Mouse (Mus musculus): ENCODE results near the gene Rassf6. TPM values are rescaled to one million over a fixed set of nuclear protein-coding genes. Genes with fewer than 3 reads are reported as not detected.

Rassf6 gene
- polyA plus RNA-seq (2015; fragmentation: Nextera tagmentation; extraction: Ambion mirVana) = 3.8 and 4.2 TPM in 2 replicates

DNA sequence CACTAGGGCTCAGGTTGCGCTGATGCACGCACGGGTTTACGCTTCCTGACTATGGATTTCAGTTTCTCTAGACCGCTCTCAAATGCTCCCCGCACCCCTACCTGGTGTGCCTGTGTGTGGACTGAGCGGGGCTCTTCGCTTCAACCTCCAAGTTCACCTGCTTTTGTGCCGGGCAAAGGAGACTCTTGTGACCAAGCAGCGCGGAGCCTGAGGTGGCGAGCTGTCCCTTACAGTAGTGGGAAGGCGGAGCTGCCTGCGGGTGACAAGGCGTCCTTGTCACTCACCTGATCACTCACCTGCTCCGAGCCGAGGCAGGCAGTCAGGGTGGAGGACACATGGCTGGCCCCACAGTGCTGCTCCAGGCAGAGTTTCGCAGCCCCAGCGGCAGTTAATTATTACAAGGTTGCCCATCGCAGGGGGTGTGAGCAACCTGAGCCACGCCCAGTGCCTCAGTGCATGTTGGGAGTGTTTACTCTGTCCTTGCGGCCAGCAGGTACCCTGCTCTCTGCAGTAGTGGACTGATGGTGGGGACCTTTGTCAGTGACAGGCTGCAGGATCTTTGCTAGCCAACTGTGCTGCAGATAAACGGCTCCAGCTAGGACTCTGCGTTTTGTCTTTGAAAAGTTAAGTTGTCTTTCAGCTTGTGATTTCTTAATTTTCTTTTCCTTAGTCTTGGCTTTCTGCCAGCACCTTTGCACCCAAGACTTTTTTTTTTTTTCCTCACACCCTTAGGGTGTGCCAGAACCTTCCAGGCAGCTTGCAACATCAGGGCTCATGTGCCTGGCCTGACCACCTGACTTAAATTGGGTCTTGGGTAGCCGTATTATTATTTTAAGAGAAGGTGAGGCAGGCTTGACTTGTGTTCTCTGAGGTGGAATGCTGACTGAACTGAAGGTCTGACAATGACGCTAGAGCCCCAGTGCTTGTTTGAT, at the start of gene Rassf6:
Gene Rassf6, minus strand, starts transcription at position 372 of the 932 bp plus-strand sequence.
- 7% methylated on average over 26 of the region's 26 CpGs for WGBS
- ATAC-seq (ENCODE audit: borderline replicate concordance, extremely low read depth, low FRiP score, low TSS enrichment) = peak; percentile 91
- no peaks in the 10 kb centered on the region for H3K9me3 ChIP-seq
- H3K9ac ChIP-seq = peak within 1 kb of the TSS; percentile 31
- peaks cover 12% of the 10 kb centered on the region for H3K4me1 ChIP-seq
- H3K27me3 ChIP-seq = no peaks in the 10 kb centered on the region
- H3K4me2 ChIP-seq = peak within 1 kb of the TSS; percentile 65
- no peaks in the 10 kb centered on the region for H3K36me3 ChIP-seq
- peak within 1 kb of the TSS; percentile 49; the same call in 1 of the 2 replicates for H3K27ac ChIP-seq
- peak within 1 kb of the TSS; percentile 40 for H3K4me3 ChIP-seq

DNA sequence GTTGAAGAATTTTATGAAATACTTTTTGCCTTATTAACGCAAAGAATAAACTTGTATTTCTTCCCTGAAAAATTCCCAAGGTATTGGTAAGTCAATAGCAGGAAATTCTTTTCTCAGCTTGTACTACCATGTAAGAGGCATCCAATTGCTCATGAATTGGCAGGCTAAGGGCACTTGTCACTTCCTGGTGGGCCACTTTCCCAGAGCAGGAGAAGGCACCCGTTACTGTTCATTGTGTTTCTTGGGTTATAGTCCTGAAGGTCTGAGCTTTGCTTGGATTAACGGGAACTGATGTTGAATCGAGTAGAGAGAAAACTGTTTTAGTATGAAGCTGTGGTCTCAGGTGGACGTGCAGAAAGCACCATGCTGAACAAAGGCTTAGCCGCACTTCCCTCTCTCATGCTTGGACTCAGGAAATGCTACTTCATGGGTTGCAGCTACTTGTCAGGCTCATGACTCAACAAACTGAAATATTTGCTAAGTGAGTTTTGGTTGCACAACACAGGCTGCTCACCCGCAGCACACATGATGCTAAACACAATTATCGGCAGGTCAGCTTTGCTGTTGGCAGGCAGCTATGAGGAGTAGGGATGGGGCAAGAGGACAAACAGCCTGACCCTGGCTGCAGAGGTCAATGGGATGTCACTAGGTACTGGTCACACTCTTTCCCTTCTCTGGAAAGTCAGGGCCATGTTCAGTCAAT, 49.1 kb upstream of the Rassf6 start:
- no peak overlapping the region for H3K4me2 ChIP-seq
- no peak overlapping the region for H3K4me3 ChIP-seq
- H3K27ac ChIP-seq = no peak overlapping the region
- no peaks in the 10 kb centered on the region for H3K9me3 ChIP-seq
- no peak overlapping the region for H3K9ac ChIP-seq
- 64% methylated on average over 8 of the region's 8 CpGs for WGBS
- ATAC-seq (ENCODE audit: borderline replicate concordance, extremely low read depth, low FRiP score, low TSS enrichment) = peak; percentile 62; the same call in 1 of the 2 replicates
- H3K4me1 ChIP-seq = peaks cover 13% of the 10 kb centered on the region; the same call in 1 of the 2 replicates
- H3K36me3 ChIP-seq = no peaks in the 10 kb centered on the region
- H3K27me3 ChIP-seq = no peaks in the 10 kb centered on the region

DNA sequence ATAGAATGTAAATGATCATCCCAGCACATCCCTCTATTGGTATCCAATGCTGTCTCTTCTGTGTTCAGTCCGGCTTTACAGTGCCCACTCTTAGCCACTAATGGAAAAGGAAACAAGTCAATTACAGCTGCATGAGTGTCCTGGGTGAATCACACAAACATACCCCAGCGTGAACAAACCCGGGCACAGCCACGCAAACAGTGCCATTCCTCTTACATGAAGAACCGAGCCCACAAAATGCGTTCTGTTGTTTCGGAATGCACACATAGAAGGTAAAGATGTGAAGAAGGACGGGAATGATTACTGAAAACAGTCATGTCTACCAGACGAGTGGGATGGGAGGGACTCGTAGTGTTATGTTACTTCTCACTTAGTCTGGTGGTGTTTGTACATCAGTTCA, 47.5 kb upstream of the Rassf6 start:
- WGBS = 92% methylated on average over 10 of the region's 10 CpGs
- Histone ChIP-seq H3K27ac (no peak overlapping the region), H3K9ac (no peak overlapping the region), H3K36me3 (no peaks in the 10 kb centered on the region), H3K4me1 (peaks cover 13% of the 10 kb centered on the region; the same call in 1 of the 2 replicates), H3K4me3 (no peak overlapping the region), H3K27me3 (no peaks in the 10 kb centered on the region), H3K4me2 (no peak overlapping the region), H3K9me3 (no peaks in the 10 kb centered on the region)
- no peak for ATAC-seq (ENCODE audit: borderline replicate concordance, extremely low read depth, low FRiP score, low TSS enrichment)

DNA sequence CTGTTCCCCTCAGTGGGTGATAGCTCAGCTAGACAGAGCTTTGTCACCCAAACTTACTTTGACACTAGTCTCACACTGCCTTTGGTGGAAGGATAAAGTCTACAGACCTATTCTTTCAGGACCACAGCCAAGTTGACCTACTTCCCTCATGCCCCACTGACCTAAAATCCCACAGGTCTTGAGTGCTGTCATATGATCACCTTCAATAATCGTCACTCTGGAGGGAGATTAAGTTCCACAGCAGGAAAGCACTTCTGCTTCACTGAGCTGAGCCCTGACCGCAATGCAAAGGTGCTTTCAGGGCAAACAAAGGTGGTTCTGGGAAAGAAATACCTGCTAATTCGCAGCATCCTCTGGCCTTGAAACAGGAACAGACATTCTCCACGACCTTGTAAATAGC, 44.5 kb upstream of the Rassf6 start:
- 52% methylated on average over 4 of the region's 4 CpGs for WGBS
- H3K4me1 ChIP-seq = peaks cover 6% of the 10 kb centered on the region; the same call in 1 of the 2 replicates

DNA sequence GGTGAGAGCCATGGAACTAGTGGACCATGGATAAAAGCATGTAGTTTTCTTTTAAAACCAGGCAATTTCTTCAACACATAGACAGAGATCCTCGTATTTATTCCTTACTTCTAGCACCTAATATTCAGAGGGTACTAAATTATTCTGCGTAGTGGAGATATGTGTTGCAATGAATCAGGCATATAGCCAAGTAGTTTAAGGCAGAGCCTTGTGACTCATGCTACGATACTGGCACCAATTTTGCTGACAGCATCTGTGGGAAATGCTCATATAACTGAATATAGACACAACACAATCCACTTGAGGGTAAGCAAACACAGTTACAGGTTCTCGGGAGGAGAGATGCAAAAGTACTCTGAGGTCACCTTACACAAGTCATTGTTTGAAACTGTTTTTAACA, 41.4 kb upstream of the Rassf6 start:
- no peak for ATAC-seq (ENCODE audit: borderline replicate concordance, extremely low read depth, low FRiP score, low TSS enrichment)
- WGBS = 47% methylated on average over 4 of the region's 4 CpGs
- Histone ChIP-seq H3K4me3 (no peak overlapping the region), H3K4me1 (no peaks in the 10 kb centered on the region), H3K9me3 (no peaks in the 10 kb centered on the region), H3K4me2 (no peak overlapping the region), H3K27ac (no peak overlapping the region), H3K9ac (no peak overlapping the region), H3K27me3 (no peaks in the 10 kb centered on the region), H3K36me3 (no peaks in the 10 kb centered on the region)

More for the DNA sequence above, 44.5 kb upstream of the Rassf6 start:
- no peak overlapping the region for H3K9ac ChIP-seq
- no peak for ATAC-seq (ENCODE audit: borderline replicate concordance, extremely low read depth, low FRiP score, low TSS enrichment)
- no peak overlapping the region for H3K27ac ChIP-seq
- no peaks in the 10 kb centered on the region for H3K27me3 ChIP-seq
- no peaks in the 10 kb centered on the region for H3K9me3 ChIP-seq
- no peak overlapping the region for H3K4me2 ChIP-seq
- H3K4me3 ChIP-seq = no peak overlapping the region
- H3K36me3 ChIP-seq = no peaks in the 10 kb centered on the region

DNA sequence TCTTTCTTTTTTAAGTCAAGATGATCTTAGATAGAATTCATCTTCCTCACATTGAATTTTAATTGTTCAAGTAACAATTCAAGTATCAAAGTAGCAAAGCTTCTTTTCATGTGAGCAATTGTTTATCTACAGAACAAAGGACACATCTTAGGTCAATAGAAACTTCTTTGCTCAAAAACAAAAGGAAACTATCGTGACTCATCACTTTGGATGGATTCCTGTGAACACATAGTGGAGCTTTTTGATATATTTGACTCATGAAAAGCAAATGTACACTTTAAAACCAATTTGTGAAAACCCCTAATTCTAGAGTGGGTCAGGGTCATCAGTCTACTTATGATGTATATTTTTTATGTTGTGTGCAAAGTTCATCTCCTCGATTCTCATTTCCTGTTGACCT, 37.1 kb upstream of the Rassf6 start:
- Histone ChIP-seq H3K4me2 (no peak overlapping the region), H3K4me3 (no peak overlapping the region), H3K4me1 (no peaks in the 10 kb centered on the region), H3K9ac (no peak overlapping the region), H3K36me3 (no peaks in the 10 kb centered on the region), H3K27me3 (no peaks in the 10 kb centered on the region), H3K27ac (no peak overlapping the region), H3K9me3 (no peaks in the 10 kb centered on the region)
- WGBS = 61% methylated on average over 2 of the region's 2 CpGs
- no peak for ATAC-seq (ENCODE audit: borderline replicate concordance, extremely low read depth, low FRiP score, low TSS enrichment)

DNA sequence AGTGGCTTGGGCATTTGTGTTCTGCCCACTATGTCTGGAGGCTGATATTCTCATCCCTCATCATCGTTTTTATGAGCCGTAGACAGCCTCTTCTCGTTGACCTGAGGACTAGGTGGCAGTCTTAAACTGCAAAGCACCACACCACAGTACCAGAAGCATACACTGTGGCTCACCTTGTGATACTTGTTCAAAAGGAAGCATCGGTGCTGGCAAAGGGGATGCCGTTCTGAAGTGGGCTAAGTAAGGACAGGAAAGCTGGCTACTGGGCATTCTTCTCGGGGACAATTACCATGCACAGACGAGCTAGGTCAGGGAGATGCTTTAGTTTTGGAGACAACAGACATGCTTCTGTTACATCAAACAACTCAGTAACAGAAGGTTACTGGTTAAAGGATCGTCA, 21.4 kb upstream of the Rassf6 start:
- Histone ChIP-seq H3K4me1 (no peaks in the 10 kb centered on the region), H3K27me3 (peaks cover 21% of the 10 kb centered on the region), H3K4me2 (no peak overlapping the region), H3K4me3 (no peak overlapping the region), H3K36me3 (no peaks in the 10 kb centered on the region), H3K9me3 (no peaks in the 10 kb centered on the region), H3K27ac (no peak overlapping the region), H3K9ac (no peak overlapping the region)
- ATAC-seq (ENCODE audit: borderline replicate concordance, extremely low read depth, low FRiP score, low TSS enrichment) = no peak
- 59% methylated on average over 8 of the region's 8 CpGs for WGBS

DNA sequence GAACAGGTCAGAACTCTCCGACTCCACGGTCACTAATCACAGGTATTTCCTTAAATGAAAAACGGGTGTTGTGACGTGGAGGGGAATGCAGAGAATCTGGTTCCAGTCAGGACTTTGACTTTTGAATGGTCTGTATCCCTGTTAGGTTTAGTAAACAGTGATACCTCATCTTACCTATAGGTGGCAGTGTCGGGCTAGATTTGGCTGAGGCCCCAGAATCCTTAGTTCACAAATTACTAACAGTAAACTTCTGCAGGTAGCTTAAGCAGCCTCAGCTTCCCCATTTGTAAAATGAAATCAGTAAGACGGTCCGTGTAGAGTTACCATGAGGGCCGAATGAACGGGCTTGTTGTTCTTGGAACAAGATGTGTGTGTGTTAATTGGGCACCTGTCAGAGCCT, 21.0 kb upstream of the Rassf6 start:
- Histone ChIP-seq H3K27ac (no peak overlapping the region), H3K36me3 (no peaks in the 10 kb centered on the region), H3K4me2 (no peak overlapping the region), H3K9me3 (no peaks in the 10 kb centered on the region), H3K27me3 (peaks cover 21% of the 10 kb centered on the region), H3K4me1 (0 out of 2 replicates have a peak, but pooled peaks cover 2% of the 10 kb centered on the region), H3K9ac (no peak overlapping the region), H3K4me3 (no peak overlapping the region)
- WGBS = 19% methylated on average over 9 of the region's 9 CpGs
- ATAC-seq (ENCODE audit: borderline replicate concordance, extremely low read depth, low FRiP score, low TSS enrichment) = no peak

DNA sequence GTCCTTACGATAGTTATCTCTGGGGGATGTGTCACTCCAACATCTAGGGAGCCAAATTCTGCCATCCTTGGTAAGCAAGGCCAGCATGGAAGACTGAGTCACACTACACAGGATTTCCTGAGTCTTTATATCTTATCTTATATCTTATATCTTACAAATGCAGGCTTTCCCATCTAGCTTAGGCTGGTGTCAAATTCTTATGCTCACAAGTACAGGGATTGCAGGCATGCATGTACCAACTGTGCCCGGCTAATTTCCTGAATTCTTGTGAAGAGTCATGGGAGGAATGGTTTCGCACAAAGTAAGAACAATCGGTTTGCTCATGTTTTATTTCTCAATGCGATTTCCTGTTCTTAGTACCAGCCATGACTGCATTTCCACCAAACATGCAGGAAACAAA, 20.0 kb upstream of the Rassf6 start:
- Histone ChIP-seq H3K4me1 (0 out of 2 replicates have a peak, but pooled peaks cover 8% of the 10 kb centered on the region), H3K9me3 (no peaks in the 10 kb centered on the region), H3K4me2 (no peak overlapping the region), H3K4me3 (no peak overlapping the region), H3K27ac (no peak overlapping the region), H3K9ac (no peak overlapping the region), H3K27me3 (peaks cover 21% of the 10 kb centered on the region), H3K36me3 (no peaks in the 10 kb centered on the region)
- no peak for ATAC-seq (ENCODE audit: borderline replicate concordance, extremely low read depth, low FRiP score, low TSS enrichment)
- WGBS = 80% methylated on average over 5 of the region's 5 CpGs

DNA sequence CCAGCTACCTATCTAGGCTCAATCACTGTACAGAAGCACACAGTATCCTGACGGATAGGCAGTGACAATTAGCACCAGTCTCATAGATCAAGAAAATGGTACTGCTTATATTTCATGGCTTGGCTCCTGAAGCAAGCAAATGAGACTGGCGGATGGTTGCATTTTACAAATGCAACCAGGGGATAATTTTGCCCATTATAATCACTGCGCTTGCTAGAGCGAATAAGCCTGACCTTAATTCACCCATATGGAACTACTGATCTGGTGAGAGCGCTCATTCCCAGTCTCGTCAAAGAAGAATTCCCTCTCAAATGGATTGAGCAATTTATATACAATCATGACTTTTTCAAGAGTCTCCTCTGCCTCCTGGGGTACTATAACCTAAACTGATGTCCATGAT, 16.2 kb upstream of the Rassf6 start:
- Histone ChIP-seq H3K4me2 (no peak overlapping the region), H3K9me3 (no peaks in the 10 kb centered on the region), H3K27me3 (peaks cover 20% of the 10 kb centered on the region), H3K9ac (no peak overlapping the region), H3K4me3 (no peak overlapping the region), H3K36me3 (no peaks in the 10 kb centered on the region), H3K4me1 (0 out of 2 replicates have a peak, but pooled peaks cover 8% of the 10 kb centered on the region), H3K27ac (no peak overlapping the region)
- no peak for ATAC-seq (ENCODE audit: borderline replicate concordance, extremely low read depth, low FRiP score, low TSS enrichment)
- WGBS = 88% methylated on average over 6 of the region's 6 CpGs

DNA sequence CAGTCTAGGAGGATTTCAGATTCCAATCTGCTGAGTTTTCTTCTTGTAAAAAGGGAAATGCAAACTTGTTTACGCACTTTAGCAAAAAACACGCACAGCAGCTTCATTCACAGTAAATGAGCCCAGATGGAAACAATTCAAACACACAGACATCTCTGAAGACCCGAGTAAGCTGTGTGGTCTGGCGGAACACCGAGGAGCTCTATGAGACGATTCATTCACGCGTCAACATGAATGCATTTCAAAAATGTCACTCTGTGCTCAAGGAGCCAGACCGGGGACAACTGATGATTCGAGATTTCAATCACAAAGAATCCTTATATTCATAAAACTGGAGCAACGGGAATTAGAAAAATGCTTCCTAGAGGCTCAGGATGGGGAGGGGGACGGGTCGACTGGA, 15.4 kb upstream of the Rassf6 start:
- 37% methylated on average over 13 of the region's 13 CpGs for WGBS
- Histone ChIP-seq H3K4me2 (no peak overlapping the region), H3K27ac (no peak overlapping the region), H3K9ac (no peak overlapping the region), H3K4me1 (peaks cover 14% of the 10 kb centered on the region; the same call in 1 of the 2 replicates), H3K4me3 (no peak overlapping the region), H3K9me3 (no peaks in the 10 kb centered on the region), H3K36me3 (no peaks in the 10 kb centered on the region), H3K27me3 (peaks cover 16% of the 10 kb centered on the region)
- no peak for ATAC-seq (ENCODE audit: borderline replicate concordance, extremely low read depth, low FRiP score, low TSS enrichment)

DNA sequence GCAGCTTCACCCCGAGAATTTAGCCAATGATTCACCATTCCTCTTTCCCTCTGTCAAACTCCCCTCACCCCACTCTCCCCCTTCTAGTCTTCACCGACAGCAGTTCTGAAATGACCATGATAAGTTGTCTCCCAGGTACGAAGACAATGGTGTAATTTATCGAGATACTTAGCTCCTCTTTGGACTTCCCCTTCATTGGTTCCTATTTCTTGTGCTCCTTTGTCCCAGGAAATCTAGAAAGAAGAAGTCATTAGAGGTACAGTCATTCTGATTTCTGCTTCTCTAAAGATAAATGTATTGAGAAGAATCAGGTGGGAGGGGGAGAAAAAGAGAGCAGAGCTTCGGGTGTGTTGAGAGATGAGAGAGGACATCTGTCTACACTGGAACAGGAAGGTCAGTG, 14.3 kb upstream of the Rassf6 start:
- 57% methylated on average over 5 of the region's 5 CpGs for WGBS
- no peak overlapping the region for H3K9ac ChIP-seq
- H3K27me3 ChIP-seq = peaks cover 6% of the 10 kb centered on the region
- H3K4me1 ChIP-seq = peaks cover 14% of the 10 kb centered on the region; the same call in 1 of the 2 replicates
- H3K36me3 ChIP-seq = no peaks in the 10 kb centered on the region
- no peak overlapping the region for H3K4me2 ChIP-seq
- no peak for ATAC-seq (ENCODE audit: borderline replicate concordance, extremely low read depth, low FRiP score, low TSS enrichment)
- H3K9me3 ChIP-seq = no peaks in the 10 kb centered on the region
- no peak overlapping the region for H3K27ac ChIP-seq
- no peak overlapping the region for H3K4me3 ChIP-seq
